Mouse (Mus musculus): ENCODE measurements around the gene Apba1.

DNA sequence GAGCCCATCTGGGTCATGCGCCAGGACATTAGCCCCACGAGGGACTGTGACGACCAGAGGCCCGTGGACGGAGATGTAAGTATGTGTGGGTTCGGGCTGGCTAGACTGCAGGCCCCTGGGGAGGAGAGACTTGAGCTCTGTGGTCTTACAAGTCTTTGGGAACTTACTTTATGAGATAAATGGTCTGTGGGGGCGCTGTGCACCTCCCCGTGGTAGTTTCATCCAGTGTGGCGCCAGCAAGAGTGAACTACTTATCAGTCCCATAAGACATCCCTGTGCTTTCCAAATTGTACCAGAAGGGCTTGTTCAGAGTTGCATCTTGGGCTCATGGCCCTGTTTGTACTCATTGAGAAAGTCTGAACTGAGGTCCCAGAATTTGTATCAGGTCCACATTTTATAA is 135.3 kb downstream of the Apba1 start:
- TF ChIP-seq CTCF (IDR thresholded peaks at IDR 0.05; ENCODE audit: insufficient read depth, low read length) (no peak), POLR2A (IDR thresholded peaks at IDR 0.05; ENCODE audit: borderline replicate concordance, extremely low read depth, low read depth, low read length) (no peak)
